Mouse (Mus musculus) G1E (cell line): ENCODE data around the gene Sphk2.

ENCODE experiments used
- CTCF ChIP-seq: IDR thresholded peaks from 2 replicates; pipeline ENCODE4 v1.5.1; 2012; ENCODE audit warnings: low read depth, low read length, inconsistent platforms, mixed read lengths
- GATA1 ChIP-seq: IDR thresholded peaks from 2 replicates; pipeline ENCODE4 v1.6.1; 2012; ENCODE audit warnings: borderline replicate concordance, low read length, inconsistent platforms, mixed read lengths
- POLR2AphosphoS5 ChIP-seq: IDR thresholded peaks from 2 replicates; pipeline ENCODE4 v1.6.1; 2012; ENCODE audit warnings: low read depth, low read length, inconsistent platforms; ENCODE audit not compliant: insufficient replicate concordance
- TAL1 ChIP-seq: conservative IDR thresholded peaks from 2 replicates; pipeline ENCODE4 v1.6.1; 2012; ENCODE audit warnings: low read depth, low read length, inconsistent platforms, mixed read lengths

GRCm38 (mm10) chr7:45708221-45708761 lies 9.5 kb downstream of the Sphk2 start:
- TF ChIP-seq GATA1 (no peak), CTCF (no peak), POLR2AphosphoS5 (no peak), TAL1 (no peak)
